Mouse (Mus musculus) gastrocnemius, postnatal 10 days (tissue): ENCODE data around the gene Atxn1. TPM values are rescaled to one million over a fixed set of nuclear protein-coding genes. Genes with fewer than 3 reads are reported as not detected.
A peak's percentile ranks its signal among the peaks of the same experiment; 100 is the strongest.

ENCODE experiments used
- DNase-seq: peaks from one replicate; pipeline ENCODE4 v3.0.0; 2021; ENCODE audit warnings: mixed read lengths
- total RNA-seq, 2 experiments: library from RNA; stranded (reverse); gene quantifications; 2 replicates each; pipeline ENCODE4 v1.2.3; 2021

Gene Atxn1
- total RNA-seq, 2 experiments from 2014 or later, result 27.7 to 33.5 TPM

DNA sequence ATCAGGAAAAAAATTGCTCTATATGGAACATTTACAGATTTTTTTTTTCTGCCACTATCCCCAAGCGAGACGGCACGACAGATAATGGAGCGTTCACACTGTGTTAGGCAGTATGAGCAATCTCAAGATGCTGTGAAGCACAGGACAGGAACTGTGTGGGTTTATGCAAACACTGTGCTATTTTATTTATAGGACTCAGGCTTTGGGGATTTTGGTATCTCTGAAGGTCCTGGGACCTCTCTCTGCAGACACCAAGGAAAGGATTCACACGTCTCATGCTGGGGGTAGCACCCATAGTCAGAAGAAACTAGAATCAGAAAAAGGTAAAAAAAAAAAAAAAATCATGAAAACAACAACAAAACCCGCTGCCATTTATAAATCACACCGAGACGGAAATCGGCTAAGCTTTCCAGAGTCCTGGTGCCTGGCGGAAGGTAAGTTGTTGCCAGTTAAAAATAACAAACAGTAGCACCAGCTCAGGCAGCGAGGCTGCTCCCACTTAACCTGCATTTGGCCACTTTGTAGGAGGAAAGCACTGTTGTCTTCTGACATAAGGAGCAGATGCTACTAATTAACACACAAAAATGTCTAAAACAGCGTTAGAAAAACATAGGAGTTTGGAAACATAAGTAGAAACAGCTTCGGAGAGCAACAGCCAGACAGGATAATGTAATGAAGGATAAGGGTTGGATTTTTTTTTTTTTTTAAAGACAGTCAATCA lies 102.8 kb downstream of the Atxn1 start:
- no peak for DNase-seq

DNA sequence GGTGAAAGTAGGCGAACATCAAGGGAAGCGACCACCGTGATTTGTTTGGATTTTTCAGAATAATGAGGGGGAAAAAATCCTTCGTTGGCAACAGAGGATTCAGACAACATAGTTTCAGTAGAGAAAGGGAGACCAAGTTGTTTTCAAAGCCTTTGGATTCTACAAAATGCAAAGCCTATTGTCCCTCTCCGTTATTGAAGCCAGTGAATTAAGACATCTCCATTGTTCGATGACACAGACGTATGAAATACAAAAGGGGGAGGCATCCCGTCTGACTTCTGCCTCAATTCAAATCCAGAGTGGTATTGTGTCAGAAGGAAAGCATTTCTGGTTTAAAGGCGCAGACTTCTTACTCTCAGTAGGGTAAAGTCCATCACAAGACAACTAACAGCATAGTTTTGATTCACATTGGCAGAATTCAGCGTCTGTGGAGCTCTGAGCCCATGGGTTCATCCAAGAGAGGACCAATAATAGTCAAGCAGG lies 103.7 kb downstream of the Atxn1 start:
- DNase-seq, result no peak

DNA sequence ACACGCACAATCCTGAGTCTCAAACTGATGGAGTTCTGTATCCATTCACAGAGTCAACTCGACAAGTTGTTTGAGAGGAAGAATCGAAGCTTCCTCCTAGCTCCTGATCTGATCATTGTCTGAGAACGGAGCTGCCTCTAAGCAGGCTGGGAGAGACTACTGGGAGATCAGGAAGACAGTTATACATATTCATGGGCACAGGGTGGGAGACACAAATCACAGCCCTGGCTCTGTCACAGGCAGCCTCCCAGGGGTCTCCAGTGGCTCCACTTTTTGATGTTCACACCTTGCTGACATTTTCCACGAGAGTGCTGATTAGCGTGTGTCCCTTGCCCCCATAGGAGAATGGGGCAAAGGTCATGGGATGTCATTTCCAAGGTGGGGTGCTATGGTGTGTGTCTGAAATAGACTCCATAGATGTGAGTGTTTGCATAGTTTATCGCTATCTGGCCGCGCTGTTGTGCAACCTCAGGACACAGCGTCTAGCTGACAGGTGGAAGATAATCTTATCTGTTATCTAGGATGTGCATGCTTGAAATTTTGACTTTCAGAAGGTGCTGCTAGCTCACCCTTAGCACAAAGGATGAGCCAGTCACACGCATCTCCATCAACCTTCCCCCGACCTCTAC lies 105.6 kb downstream of the Atxn1 start:
- no peak for DNase-seq

DNA sequence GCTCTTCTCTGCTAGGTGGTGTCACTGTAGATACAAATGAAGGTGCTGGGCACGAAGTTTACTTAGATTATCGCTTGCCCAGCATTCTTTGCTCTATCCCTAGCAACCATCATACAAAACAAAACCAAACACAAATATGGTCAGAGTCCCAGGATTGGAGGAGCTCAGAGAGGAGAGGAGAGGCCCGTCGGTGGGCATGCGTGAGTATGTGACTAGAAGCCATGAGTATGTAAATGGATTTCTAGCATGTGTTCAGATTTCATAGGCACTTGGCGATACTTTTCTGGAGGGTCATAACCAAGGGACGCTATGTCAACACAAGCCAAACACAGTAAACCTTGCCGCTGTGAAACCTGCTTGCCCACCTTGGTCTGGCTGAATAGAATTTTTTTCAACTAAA lies 107.4 kb downstream of the Atxn1 start:
- DNase-seq, result no peak

DNA sequence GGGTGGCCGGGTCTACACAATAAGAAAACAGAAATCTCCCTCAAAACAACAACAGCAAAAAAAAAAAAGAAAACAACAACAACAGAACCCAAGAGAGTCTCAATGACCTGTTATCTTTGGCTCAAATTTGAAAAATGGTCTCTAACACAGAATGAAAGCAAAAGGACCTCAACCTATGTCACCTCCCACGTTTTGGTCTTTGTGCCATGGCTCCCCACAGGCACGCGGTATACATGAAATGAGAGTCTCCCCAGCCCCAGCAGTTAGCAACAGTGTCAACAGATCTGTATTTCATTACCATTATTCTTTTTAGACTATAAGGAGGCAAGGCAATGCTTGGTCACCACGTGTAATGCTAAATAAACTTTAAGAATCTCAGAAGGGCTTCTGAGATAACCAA lies 110.3 kb downstream of the Atxn1 start:
- no peak for DNase-seq

DNA sequence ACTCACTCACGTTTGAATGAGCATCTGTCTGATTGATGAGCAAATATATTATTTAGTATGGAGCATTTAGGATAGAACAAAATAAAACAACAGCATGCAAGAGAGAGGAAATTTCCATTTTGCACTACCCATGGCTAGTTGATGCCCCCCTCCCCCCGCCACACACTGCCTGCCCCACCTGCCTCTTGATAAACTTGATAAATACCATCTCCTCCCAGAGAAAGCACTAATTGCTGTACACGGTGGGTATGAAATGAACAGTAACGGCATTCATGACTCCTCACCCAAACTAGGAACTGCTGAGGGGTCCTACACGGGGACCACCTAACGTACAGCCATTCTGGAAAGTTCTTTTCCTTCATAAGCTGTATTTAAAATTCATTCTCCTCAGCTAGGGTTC lies 111.1 kb downstream of the Atxn1 start:
- DNase-seq, result no peak

DNA sequence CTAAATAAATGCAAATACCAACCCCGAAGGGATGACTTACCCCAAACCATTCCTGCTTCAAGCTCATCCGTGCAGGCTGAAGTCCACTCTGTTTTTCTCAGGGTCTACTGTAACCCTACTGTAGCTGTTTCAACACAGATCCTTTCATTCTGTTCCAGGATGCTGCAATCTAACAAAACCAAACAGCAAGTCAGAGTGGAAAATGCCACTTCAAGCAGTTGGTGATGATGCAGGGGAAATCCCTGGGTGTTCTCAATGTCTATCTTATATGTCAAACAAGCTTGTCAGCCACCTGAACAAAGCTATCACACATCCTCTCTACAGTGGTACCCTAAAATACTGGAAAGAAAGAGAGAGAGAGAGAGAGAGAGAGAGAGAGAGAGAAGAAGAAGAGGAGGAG lies 112.5 kb downstream of the Atxn1 start:
- DNase-seq, result no peak

DNA sequence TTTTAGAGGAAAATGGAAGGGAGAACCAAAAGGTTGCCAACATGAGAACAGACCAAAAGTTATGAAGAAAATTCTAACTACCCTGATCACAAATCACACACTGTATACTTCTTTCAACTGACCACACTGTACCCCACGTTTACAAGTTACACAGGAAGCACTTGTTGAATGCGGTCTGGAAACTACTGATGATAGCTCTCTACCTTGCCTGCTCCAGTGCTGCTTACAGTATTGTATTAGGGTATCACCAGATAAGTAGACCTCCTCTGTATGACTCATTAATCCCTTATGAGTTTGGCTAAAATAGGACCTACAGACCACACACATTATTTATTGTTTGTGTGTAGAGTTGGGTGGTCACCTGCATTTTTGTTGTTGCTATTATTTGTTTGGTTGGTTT lies 113.1 kb downstream of the Atxn1 start:
- no peak for DNase-seq

DNA sequence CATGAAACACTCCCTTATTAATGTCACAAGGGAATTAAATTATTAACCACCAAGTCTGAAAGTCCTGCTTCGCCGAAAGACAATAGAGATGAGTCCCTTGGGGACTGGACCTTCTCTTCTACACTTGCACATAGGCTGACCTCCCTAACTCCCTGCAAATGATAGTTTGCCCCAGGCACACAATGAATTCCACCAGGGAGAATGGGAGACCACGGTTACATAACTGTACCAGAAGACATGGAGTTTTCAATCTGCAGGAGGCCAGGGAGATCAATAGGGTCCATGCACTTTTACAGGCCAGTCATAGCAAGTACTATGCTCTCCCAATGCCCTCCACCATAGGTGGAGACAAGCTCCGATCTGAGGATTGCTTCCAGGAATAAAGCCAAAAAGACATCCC lies 113.7 kb downstream of the Atxn1 start:
- no peak for DNase-seq

DNA sequence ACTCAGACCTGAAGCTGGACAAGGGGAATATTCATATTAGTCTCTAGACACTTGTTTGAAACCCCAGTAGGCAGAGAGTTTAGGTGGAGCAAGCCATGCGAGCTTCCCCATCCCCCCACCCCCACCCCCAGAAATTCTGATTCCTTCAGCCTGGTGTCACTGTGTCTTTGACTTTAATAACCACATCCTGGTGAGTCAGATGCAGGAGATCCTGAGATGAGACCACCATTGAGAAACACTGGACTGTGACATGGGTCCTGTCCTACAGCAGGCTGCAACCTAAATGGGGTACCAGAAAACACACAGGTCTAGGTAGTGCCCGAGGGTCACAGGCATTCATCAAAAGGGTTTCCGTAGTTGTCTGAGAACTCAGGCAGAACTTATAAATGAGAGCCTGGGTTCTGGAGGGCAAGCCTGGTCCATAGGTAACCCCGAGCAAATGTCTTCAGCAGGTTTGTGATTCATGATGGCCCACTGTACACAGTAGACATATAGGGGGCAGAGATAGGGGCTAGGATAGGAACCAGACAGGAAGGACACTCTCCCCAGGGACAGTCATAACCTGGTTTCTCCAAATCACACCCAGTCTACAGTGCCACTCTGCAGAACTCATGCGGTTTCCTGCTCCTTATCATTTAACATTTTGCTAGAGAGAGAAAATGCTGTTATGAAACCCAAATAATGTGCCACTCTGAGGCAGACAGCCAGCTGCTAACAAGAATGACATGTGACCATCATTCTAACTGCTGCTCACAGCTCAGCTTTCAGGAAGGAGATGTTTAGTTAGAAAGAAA lies 114.4 kb downstream of the Atxn1 start:
- no peak for DNase-seq

DNA sequence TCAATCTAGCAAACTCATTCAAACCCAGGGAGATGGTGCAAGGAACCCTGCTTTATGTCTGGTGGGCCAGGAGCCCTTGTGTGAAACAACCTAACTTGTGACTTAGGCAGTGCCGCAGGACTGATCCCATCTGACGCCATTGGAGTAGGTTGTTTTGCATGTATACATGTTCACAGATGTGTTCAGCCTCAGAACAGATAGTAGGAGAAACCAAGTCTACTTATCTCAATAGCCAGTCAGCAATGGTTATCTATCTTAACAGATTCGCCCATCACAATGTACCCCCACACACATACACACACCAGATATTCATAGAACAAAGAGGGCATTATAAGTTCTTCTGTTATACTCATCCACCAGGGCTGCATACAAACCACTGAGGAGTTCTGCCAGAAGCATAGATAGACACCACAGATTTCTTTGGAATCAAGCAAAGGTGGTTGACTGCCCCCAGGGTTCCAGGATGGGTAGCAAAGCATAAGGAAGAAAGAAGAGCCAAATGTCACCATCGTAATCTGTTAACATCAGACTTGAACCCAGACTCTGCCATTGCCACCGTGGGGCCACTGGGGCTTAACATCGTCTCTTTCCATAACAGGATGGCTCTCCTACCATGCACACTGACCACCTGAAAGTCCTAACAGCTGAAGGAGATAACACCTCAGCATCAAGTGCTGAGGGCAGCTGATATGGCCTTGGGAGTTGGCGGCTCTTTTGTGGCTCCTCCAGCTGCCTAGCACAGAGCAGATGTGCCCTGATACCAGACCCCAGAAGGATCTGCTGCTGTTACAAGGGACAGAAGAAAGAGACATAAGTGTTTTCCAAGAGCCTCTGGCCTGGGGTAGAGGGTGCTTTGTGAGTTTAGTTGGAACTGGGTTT lies 115.4 kb downstream of the Atxn1 start:
- DNase-seq, result no peak

DNA sequence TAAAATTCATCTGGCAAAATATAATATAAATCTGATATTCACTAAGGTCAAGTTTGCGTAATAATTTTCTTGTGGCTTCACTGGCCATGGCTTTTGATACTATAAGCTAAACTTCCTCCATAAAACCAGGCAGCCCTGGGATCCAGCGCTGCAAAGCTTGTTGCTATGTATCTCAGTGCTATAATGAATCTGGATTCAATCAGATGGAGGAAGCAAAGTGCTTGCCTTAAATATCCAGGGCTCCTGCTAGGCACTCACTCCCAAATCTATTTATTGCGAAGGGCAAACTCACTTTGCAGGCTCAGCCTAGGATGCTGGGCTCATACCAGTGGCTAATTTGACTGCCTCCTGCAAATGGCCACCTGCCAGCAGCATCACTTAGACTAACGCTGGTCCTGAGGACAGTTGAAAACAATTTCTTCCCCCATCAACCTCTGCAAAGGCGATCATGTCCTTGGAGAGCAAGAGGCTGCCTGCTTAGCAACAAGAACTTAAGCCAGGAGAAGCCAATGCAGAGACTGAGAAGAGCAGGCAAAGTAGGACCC lies 122.2 kb downstream of the Atxn1 start:
- no peak for DNase-seq

DNA sequence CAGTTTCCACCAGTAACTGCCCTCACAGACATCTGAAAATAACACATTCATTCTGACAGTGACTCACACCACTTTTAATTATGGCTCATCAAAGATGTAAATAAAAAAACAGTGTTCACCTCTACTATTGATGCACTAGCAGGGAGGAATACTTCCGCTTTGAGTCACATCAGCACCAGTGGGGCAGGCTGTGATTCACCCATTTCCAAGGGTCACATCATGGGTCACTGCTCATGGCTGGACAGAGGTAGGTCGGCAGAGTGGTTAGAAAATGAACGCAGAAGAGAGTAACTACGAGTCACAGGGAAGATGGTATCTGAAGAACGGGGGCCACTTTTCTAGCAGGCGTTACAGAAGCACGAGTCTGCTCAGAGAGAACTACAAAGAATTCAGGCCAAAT lies 124.9 kb downstream of the Atxn1 start:
- no peak for DNase-seq

DNA sequence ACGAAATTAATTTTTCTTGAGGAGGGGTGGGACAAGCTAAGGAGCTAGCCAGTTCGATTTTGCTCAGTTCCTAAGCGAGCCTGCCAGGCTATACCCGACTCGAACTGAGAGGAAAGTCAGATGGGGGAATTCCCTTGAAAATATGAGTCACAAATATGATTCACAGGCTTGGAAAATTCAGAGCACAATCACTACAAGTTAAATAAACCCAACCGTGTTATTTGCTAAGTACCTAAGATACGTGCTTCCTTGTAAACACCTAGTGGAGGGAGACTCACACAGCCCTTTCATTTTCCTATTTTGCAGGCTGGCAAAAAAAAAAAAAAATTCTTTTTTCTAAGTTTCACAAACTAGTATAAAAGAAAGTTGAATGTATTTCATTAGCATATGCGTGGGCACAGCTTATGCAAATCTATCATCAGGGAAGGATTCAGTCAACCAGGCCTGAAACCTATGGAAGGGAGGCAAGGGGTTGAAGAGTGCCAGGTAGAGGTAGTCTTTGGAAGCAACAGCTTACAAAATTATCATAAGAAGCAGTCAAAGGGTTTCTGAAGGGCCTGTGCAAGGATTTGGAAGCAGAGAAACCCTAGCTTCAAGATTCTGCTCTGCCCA lies 127.1 kb downstream of the Atxn1 start:
- no peak for DNase-seq

DNA sequence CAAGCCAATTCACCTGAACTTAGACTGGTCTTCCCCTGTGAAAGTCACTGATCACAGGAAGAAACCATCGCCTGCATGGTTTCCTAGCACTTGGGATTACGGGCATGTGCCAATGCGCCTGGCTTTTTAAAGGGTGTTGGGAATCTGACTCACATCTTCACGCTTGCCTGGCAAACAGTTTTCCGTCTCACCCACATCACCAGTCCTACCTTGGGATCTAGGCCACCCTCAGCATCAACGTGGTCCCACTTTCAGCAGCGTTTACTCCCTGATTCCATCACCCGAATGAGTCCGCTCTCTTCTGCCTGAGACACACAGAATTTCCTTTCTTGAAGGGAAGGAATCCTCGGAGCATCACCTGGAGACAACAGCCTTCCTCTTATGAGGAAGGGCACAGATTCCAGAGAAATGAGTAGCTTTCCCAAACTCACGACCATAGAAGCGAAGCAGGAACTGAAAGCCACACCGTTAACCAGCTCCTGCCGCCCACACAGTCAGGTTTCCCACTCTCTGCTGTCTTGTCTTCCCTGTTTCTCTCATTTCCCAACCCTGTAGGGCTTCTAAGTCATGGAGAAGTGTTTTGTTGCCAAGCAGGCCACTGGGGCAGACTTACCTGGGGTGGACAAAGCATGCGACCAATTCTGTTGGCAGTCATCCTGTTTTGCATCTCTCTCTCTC lies 128.3 kb downstream of the Atxn1 start:
- no peak for DNase-seq

DNA sequence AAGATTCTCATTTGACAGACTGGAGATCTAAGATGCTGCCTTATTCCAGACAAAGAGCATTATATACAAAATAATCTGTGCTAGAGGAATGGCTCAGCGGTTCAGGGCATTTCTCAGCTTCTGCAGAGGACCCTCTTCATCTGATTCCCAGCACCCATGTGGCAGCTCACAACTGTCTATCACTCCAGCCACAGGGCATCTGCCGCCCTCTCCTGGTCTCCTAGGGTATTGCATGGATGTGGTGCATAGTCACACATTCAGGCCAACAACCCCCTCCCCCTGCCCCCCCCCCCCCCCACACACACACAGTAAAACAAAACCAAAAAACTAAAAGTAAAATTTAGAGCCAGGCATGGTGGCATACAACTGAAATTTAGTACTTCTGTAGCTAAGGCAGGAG lies 130.5 kb downstream of the Atxn1 start:
- no peak for DNase-seq

DNA sequence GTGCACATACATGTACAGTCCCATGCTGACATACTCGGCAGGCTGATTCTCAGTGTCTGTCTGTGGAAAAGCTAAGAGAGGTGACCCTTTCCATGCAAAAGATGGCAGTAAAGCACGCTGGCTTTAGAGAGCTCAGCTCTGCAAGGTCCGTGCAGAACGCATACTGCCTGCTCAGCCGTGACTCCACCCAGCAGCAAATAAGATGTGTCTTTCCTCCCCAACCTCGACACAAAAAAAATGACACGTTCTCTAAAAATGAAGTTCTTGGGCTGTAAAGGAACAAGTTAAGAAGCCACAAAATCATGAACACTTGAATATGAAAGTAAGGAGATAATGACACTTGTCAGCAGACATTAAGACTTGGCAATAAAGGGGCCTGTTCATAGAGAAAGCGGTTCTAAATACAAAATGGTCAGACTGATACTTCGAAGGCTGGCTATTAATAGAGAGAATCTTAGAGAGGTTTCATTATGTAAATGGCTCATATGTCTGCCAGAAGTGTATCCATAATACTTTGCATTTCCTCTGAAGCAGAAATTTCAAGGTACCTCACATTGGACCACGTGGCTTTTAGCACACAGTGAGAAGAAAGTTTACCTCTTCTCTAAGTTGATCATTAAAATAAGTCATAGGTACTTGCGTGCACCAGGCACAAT lies 132.0 kb downstream of the Atxn1 start:
- DNase-seq, result no peak

DNA sequence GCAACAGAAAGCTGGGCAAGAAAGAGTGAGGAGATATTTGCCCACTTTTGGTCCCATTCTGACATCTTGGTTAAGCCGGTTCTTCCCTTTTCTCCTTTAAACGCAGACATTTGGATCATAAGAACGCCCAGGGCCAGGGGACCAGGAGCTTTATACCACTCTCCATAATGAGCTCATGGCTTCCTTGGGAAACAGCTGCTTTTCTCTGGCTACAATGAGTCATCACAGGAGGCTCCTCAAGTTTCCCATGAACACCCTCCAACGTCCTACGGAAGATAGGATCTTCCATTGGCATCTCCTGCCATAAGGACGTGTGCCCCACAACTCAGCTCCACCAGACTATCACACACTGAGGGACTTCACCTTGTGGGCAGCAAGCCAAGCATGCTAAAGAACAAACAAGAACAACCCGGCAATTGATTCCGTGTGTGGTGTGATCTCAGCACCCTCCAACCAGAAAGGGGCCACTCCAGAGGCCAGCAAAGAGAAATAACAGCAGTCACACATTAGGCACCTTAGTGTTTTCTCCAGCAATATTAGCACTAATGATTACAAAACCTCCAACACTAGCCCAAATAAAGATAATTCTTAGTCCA lies 135.4 kb downstream of the Atxn1 start:
- no peak for DNase-seq

DNA sequence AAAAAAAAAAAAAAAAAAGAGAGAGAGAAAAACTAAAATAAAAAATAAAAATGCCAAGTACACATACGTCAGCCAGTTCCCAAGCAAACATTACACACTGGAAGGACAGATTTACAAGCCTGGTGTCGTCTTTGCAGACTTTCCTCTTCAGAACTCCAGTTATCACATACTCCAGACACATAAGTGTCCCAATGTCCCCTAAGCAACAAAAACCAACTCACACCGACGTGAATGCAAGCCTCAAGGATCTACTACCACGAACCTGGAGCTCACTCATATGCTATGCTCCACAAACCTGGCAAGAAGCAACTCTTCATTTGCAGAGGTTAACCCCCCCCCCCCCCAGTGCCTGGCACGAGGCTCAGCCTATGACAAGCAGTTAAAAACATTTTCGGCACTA lies 136.8 kb downstream of the Atxn1 start:
- no peak for DNase-seq

DNA sequence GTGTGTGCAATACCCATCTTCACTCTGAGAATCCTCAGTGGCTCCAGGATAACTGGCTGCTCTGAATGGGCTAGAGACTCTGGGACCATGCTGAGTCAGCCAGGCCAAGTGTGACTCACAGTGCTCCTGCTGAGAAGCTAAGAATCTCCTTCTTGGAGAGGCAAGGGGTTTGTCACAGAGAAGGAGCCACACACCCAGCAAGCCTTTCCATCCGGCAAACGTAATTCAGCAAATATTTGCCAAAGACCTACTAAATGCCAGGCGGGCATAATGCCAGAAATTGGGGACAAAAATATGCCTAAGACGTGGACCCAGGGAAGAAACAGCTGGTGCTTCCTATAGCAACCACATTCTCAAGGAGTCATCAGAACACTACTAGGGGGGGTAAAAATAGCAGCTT lies 137.2 kb downstream of the Atxn1 start:
- peak; percentile 15 for DNase-seq
